Mouse (Mus musculus) lung, embryonic 15.5 days (tissue): ENCODE measurements around the gene Relch. TPM values are rescaled to one million over a fixed set of nuclear protein-coding genes. Genes with fewer than 3 reads are reported as not detected.

Experiments
- ATAC-seq: fragments of 200-750 bp; cut with Nextera tagmentation; 2 replicates; pipeline ENCODE4 v1.8.0; 2017; ENCODE audit warnings: moderate number of reproducible peaks, borderline replicate concordance; ENCODE audit not compliant: low FRiP score, low TSS enrichment; ENCODE audit errors: extremely low read depth
- H3K27ac ChIP-seq: fragments of 300-500 bp; sonication (generic); 2 replicates; pipeline ENCODE4 v1.5.1; 2015; ENCODE audit warnings: moderate library complexity, mild to moderate bottlenecking, inconsistent platforms
- H3K27me3 ChIP-seq: fragments of 300-500 bp; sonication (generic); 2 replicates; pipeline ENCODE4 v1.6.1; 2015; ENCODE audit warnings: inconsistent platforms
- H3K36me3 ChIP-seq: fragments of 300-500 bp; sonication (generic); 2 replicates; pipeline ENCODE4 v1.6.1; 2015; ENCODE audit warnings: inconsistent platforms
- H3K4me1 ChIP-seq: fragments of 300-500 bp; sonication (generic); 2 replicates; pipeline ENCODE4 v1.6.1; 2015; ENCODE audit warnings: inconsistent platforms
- H3K4me2 ChIP-seq: fragments of 300-500 bp; sonication (generic); 2 replicates; pipeline ENCODE4 v1.6.1; 2015; ENCODE audit warnings: inconsistent platforms, mild to moderate bottlenecking, moderate library complexity
- H3K4me3 ChIP-seq: fragments of 300-500 bp; sonication (generic); 2 replicates; pipeline ENCODE4 v1.5.1; 2015; ENCODE audit warnings: mild to moderate bottlenecking, inconsistent platforms
- H3K9ac ChIP-seq: fragments of 300-500 bp; sonication (generic); 2 replicates; pipeline ENCODE4 v1.6.1; 2015; ENCODE audit warnings: inconsistent platforms
- H3K9me3 ChIP-seq: fragments of 300-500 bp; sonication (generic); 2 replicates; pipeline ENCODE4 v1.6.1; 2016; ENCODE audit warnings: inconsistent platforms
- WGBS: fragments of 180-500 bp; shearing (Covaris S2); methylation state at CpG from one replicate; pipeline ENCODE4 v1.1.7; 2015; 5-methylcytosine and 5-hydroxymethylcytosine counted together
- polyA plus RNA-seq: library from polyadenylated mRNA; unstranded; fragments of >200 nt; fragmentation: Nextera tagmentation; extraction: Ambion mirVana; gene quantifications from 2 replicates; pipeline ENCODE4 v1.2.1, GENCODE M21; 2015

Gene Relch
- polyA plus RNA-seq, result 24.0 and 25.3 TPM in 2 replicates

DNA sequence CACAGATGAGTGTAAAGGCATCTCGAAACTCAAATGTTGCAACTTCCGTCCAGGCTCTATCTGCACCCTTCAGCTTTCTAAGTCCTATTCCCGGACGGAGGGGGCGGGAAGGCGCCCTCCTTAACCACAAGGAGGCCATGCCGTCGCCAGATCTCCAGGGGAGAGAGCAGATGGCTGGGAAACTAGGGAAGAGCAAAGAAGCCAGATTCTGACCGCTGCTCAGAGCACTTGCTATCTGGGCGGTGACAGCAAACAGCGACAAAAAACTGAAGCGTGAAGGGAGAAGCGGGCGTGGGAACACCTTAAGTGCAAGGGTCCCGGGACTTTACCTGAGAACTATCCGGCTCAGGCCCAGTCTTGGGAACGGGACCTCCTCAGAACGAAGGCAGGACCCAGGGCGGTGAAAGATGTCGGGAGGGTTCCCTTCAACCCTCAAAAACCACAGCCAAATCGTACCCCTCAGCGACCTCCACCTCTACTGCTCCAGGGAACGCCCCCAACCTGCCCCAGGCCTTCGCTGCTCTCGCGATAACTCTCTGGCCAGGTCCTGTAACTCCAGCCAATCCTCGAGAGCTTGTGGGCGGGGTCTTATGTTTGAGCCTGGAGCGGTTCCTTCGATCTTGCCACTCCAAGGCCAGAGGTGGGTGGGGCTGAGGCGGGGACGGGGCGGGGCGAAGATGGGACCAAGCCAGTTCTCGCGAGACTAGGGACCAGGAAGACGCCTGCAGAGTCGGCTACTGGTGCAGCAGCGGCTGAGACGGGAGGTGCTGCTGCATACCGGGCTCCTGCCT, at the start of gene Relch, which contains the start of gene Pign:
TSS of gene Relch (plus strand) at position 691 of the 791 bp plus-strand sequence.
TSS of gene Pign (minus strand) at position 507 of the 791 bp plus-strand sequence.
- peak within 1 kb of the TSS; percentile 98 for H3K4me3 ChIP-seq
- WGBS, result under 1% methylated on average over 41 of the region's 41 CpGs
- ATAC-seq, result peak; percentile 99
- H3K27ac ChIP-seq, result peak within 1 kb of the TSS; percentile 64
- H3K4me1 ChIP-seq, result peaks cover 6% of the 10 kb centered on the region; the same call in 1 of the 2 replicates
- no peaks in the 10 kb centered on the region for H3K9me3 ChIP-seq
- H3K9ac ChIP-seq, result peak within 1 kb of the TSS; percentile 83
- H3K27me3 ChIP-seq, result no peaks in the 10 kb centered on the region
- H3K4me2 ChIP-seq, result peak within 1 kb of the TSS; percentile 74
- H3K36me3 ChIP-seq, result no peaks in the 10 kb centered on the region

- Histone ChIP-seq H3K4me2 (no peak overlapping the region), H3K4me1 (no peaks in the 10 kb centered on the region), H3K27ac (no peak overlapping the region), H3K9ac (no peak overlapping the region), H3K9me3 (no peaks in the 10 kb centered on the region), H3K36me3 (no peaks in the 10 kb centered on the region), H3K27me3 (no peaks in the 10 kb centered on the region), H3K4me3 (no peak overlapping the region)
- WGBS, result 20% methylated on average over 3 of the region's 3 CpGs
- no peak for ATAC-seq
Measured at GRCm38 (mm10) chr1:105630481-105630880, 33.2 kb upstream of the Relch start.

GRCm38 (mm10) chr1:105644093-105644492, 19.6 kb upstream of the Relch start:
- no peaks in the 10 kb centered on the region for H3K27me3 ChIP-seq
- ATAC-seq, result no peak
- no peaks in the 10 kb centered on the region for H3K4me1 ChIP-seq
- H3K36me3 ChIP-seq, result peaks cover 24% of the 10 kb centered on the region
- H3K4me2 ChIP-seq, result no peak overlapping the region
- no peak overlapping the region for H3K27ac ChIP-seq
- H3K9ac ChIP-seq, result no peak overlapping the region
- WGBS, result 76% methylated on average over 3 of the region's 3 CpGs
- H3K9me3 ChIP-seq, result no peaks in the 10 kb centered on the region
- H3K4me3 ChIP-seq, result no peak overlapping the region

GRCm38 (mm10) chr1:105650650-105651049, 13.0 kb upstream of the Relch start:
- Histone ChIP-seq H3K9ac (no peak overlapping the region), H3K4me1 (no peaks in the 10 kb centered on the region), H3K4me2 (no peak overlapping the region), H3K4me3 (no peak overlapping the region), H3K27me3 (no peaks in the 10 kb centered on the region), H3K36me3 (peaks cover 21% of the 10 kb centered on the region), H3K27ac (no peak overlapping the region), H3K9me3 (no peaks in the 10 kb centered on the region)
- no peak for ATAC-seq
- 95% methylated on average over 1 of the region's 1 CpGs for WGBS

DNA sequence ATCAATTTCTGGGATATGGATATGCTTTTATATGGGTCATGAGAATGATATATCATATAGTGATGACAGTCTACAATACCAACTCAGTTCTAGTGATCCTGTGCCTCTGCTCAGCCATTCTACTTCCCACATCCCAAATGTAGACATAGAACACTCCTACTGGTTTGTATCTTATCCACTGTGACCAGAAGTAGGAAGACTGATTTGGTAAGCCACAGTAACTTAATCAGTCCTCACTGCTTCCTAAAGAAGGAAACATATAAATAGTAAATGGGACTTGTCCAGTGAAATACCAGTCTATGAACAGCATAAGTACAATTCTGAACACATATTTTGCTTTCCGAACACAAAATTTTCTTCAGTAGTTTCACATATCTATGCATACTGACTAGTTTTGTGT, 9.7 kb upstream of the Relch start:
- Histone ChIP-seq H3K27me3 (no peaks in the 10 kb centered on the region), H3K4me2 (no peak overlapping the region), H3K36me3 (peaks cover 17% of the 10 kb centered on the region), H3K9ac (no peak overlapping the region), H3K4me3 (no peak overlapping the region), H3K27ac (no peak overlapping the region), H3K9me3 (no peaks in the 10 kb centered on the region), H3K4me1 (no peaks in the 10 kb centered on the region)
- no peak for ATAC-seq
- WGBS, result 92% methylated on average over 1 of the region's 1 CpGs

DNA sequence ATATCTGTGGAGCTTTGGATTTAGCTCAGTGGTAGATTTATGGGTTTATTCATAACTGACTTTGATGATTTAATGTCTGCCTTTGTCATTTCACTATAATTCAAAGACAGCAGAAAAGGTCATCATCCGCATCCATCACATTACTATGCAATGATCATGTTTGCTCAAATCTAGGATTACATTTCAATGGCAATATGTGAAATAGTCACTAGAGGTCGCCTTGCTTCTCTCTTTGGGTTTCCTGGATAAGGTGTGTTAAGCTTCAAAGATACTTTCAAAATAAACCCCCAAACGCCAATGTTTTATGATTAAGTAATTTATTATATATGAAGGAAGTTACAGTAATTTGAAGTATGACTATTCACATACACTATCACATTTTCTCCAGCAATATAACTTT, 3.6 kb upstream of the Relch start:
- no peak overlapping the region for H3K27ac ChIP-seq
- no peak overlapping the region for H3K4me2 ChIP-seq
- H3K36me3 ChIP-seq, result peaks cover 10% of the 10 kb centered on the region
- H3K4me3 ChIP-seq, result no peak overlapping the region
- ATAC-seq, result no peak
- no peak overlapping the region for H3K9ac ChIP-seq
- no peaks in the 10 kb centered on the region; the same call in 1 of the 2 replicates for H3K4me1 ChIP-seq
- WGBS, result 13% methylated on average over 3 of the region's 3 CpGs
- no peaks in the 10 kb centered on the region for H3K27me3 ChIP-seq
- H3K9me3 ChIP-seq, result no peaks in the 10 kb centered on the region

GRCm38 (mm10) chr1:105662820-105663170, 866 bp upstream of the Relch start:
- ATAC-seq, result no peak
- Histone ChIP-seq H3K27ac (peak overlapping the region; percentile 64), H3K9ac (peak overlapping the region; percentile 62), H3K4me3 (peak overlapping the region; percentile 98), H3K36me3 (no peaks in the 10 kb centered on the region), H3K4me2 (peak overlapping the region; percentile 59), H3K9me3 (no peaks in the 10 kb centered on the region), H3K4me1 (peaks cover 6% of the 10 kb centered on the region; the same call in 1 of the 2 replicates), H3K27me3 (no peaks in the 10 kb centered on the region)
- WGBS, result 6% methylated on average over 6 of the region's 6 CpGs

- H3K27me3 ChIP-seq, result no peaks in the 10 kb centered on the region
- peak overlapping the region; percentile 64 for H3K27ac ChIP-seq
- no peaks in the 10 kb centered on the region for H3K36me3 ChIP-seq
- H3K4me1 ChIP-seq, result peaks cover 6% of the 10 kb centered on the region; the same call in 1 of the 2 replicates
- H3K4me3 ChIP-seq, result peak overlapping the region; percentile 98
- H3K9ac ChIP-seq, result peak overlapping the region; percentile 83
- H3K4me2 ChIP-seq, result peak overlapping the region; percentile 74
- ATAC-seq, result peak; percentile 29; the same call in 1 of the 2 replicates
- no peaks in the 10 kb centered on the region for H3K9me3 ChIP-seq
- WGBS, result under 1% methylated on average over 68 of the region's 68 CpGs
Measured at GRCm38 (mm10) chr1:105663962-105664812, 526 bp downstream of the Relch start.

DNA sequence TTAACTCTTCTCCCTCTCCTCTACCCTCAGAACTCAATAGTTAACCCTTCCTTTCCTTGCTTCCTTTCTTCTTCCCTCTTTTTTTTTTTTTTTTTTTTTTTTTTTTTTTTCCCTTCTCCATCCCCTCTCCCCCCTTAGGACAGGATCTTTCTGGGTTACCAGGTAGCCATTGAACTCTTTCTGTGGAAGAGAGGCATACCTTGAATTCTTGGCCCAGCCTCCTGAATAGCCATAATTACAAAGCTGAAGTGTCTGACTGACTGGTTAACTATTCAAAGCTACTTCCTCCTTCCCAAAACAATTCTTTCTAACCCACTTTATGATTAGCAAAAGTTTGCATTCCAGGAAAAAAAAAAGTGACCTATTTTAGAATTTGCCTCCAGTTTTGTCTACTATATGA, 6.0 kb downstream of the Relch start:
- 0 out of 2 replicates have a peak, but pooled peaks cover 6% of the 10 kb centered on the region for H3K4me1 ChIP-seq
- no peaks in the 10 kb centered on the region for H3K27me3 ChIP-seq
- H3K27ac ChIP-seq, result no peak overlapping the region
- H3K4me3 ChIP-seq, result no peak overlapping the region
- H3K9me3 ChIP-seq, result no peaks in the 10 kb centered on the region
- no peak overlapping the region for H3K4me2 ChIP-seq
- H3K9ac ChIP-seq, result no peak overlapping the region
- H3K36me3 ChIP-seq, result no peaks in the 10 kb centered on the region
- no peak for ATAC-seq

GRCm38 (mm10) chr1:105674763-105675162, 11.1 kb downstream of the Relch start:
- no peaks in the 10 kb centered on the region for H3K9me3 ChIP-seq
- no peaks in the 10 kb centered on the region; the same call in 1 of the 2 replicates for H3K36me3 ChIP-seq
- no peak for ATAC-seq
- H3K27ac ChIP-seq, result no peak overlapping the region
- H3K9ac ChIP-seq, result no peak overlapping the region
- 92% methylated on average over 2 of the region's 2 CpGs for WGBS
- H3K27me3 ChIP-seq, result no peaks in the 10 kb centered on the region
- H3K4me2 ChIP-seq, result no peak overlapping the region
- H3K4me1 ChIP-seq, result no peaks in the 10 kb centered on the region
- no peak overlapping the region for H3K4me3 ChIP-seq

- H3K4me3 ChIP-seq, result no peak overlapping the region
- H3K4me2 ChIP-seq, result no peak overlapping the region
- H3K4me1 ChIP-seq, result no peaks in the 10 kb centered on the region
- no peaks in the 10 kb centered on the region for H3K9me3 ChIP-seq
- no peak for ATAC-seq
- no peaks in the 10 kb centered on the region for H3K27me3 ChIP-seq
- H3K9ac ChIP-seq, result no peak overlapping the region
- WGBS, result 85% methylated on average over 1 of the region's 1 CpGs
- no peaks in the 10 kb centered on the region; the same call in 1 of the 2 replicates for H3K36me3 ChIP-seq
- H3K27ac ChIP-seq, result no peak overlapping the region
Measured at GRCm38 (mm10) chr1:105680587-105680986, 16.9 kb downstream of the Relch start.

DNA sequence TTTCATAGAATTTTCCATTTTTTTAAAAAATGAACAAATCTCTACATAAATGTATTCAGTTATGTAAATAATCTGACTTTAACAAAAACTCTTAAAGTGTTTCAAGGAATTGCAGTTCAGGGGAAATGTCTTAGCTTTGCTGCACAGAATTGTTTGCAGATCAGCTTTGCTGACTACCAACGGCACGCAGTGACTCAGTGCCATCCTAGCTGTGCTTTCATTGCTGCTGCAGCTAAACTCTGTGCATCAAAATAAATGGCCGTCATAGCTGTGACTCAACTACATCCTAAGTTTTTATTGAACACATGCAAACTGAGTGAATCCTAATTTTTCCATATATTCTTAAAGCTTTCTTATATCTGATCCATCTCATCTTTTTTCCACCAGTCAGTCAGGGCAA, 21.8 kb downstream of the Relch start:
- Histone ChIP-seq H3K9me3 (no peaks in the 10 kb centered on the region), H3K4me2 (no peak overlapping the region), H3K36me3 (no peaks in the 10 kb centered on the region), H3K27ac (no peak overlapping the region), H3K27me3 (no peaks in the 10 kb centered on the region), H3K4me3 (no peak overlapping the region), H3K4me1 (no peaks in the 10 kb centered on the region), H3K9ac (no peak overlapping the region)
- WGBS, result 80% methylated on average over 3 of the region's 3 CpGs
- ATAC-seq, result no peak
